Comparison of ENCODE assay signal across 7 mouse cellular contexts in the genomic region with DNA sequence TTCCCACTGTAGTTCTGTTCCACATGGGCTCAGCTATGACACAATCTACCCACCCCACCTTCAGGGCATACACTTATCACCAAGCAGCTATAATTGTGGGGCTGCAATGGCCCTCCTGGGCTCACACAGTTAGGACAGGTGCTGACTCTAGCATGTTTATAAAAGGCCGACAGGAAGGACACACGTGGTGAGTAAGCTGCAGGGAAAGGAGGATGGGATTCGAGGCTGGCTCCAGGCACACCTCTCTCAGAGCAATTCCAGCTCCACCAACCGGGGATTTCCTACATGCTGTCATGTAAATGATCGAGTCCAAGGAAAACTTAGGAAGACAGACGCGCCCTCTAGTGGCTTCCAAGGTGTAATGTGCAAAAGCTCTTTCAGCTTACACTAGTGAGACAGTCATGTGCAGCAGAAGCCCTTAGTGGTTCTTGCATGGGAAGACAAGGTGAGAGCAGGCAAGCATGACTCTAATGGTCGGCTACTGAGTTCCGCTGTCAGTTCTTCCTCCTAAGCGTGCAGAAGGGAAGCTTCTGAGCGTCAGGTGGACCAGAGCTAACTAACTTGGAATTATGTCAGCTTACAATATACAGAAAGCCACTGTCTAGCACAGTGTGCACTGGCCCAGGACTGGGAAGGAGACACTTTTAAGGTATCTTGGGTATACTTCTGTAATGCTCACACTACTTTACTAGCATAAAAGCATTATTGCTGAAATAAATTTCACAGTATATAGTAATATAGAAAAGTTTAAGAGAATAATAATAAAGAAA. TPM values are rescaled to one million over a fixed set of nuclear protein-coding genes. Genes with fewer than 3 reads are reported as not detected.
DNase-seq lines count a peak whose midpoint lies in the region; ATAC-seq lines count a peak whose summit lies in the region.

No protein-coding gene starts in this region.

- H3K27ac ChIP-seq in intestine, embryonic 14.5 days (ENCODE audit: low read depth): no peak overlapping the region

- H3K4me3 ChIP-seq in intestine, embryonic 14.5 days (ENCODE audit: low read depth, low read length): no peak overlapping the region

- H3K4me1 ChIP-seq in intestine, embryonic 14.5 days (replicated peaks; ENCODE audit: control insufficient read depth, insufficient read depth, low read length): no peaks in the 10 kb centered on the region

- H3K9me3 ChIP-seq in intestine, embryonic 14.5 days (ENCODE audit: control insufficient read depth, low read length): no peaks in the 10 kb centered on the region

- WGBS in intestine, embryonic 14.5 days: 30% methylated on average over 11 of the region's 11 CpGs

- H3K4me2 ChIP-seq in intestine, embryonic 14.5 days (ENCODE audit: low read length): no peak overlapping the region

- peak; percentile 78 for DNase-seq in adrenal gland, postnatal 10 days
- peak; percentile 90 for DNase-seq in embryo, embryonic 10.5 days (ENCODE audit: low spot score)
- DNase-seq in gastrocnemius, postnatal 14 days: peak; percentile 65
- peak; percentile 73 for DNase-seq in intestine, embryonic 14.5 days (ENCODE audit: low spot score)
- DNase-seq in left cerebral cortex, postnatal 14 days (ENCODE audit: low spot score in 2 of 2): peak; percentile 80 to 90
- DNase-seq in mesoderm, embryonic 11.5 days (ENCODE audit: low read depth, low spot score): peak; percentile 78
- DNase-seq in skeletal muscle tissue, adult 2 months (ENCODE audit: low read depth, low spot score): peak; percentile 65

- H3K9ac ChIP-seq in intestine, embryonic 14.5 days (ENCODE audit: low read length): no peak overlapping the region

- intact Hi-C loops in gastrocnemius, postnatal 14 days (cut with DNase I; ENCODE audit: low total_unique reads): no loop called here
- intact Hi-C loops in left cerebral cortex, postnatal 14 days (cut with DNase I): no loop called here

- H3K36me3 ChIP-seq in intestine, embryonic 14.5 days (ENCODE audit: control insufficient read depth, insufficient read depth, low read length): peaks cover 72% of the 10 kb centered on the region

- peak; percentile 57 for ATAC-seq in intestine, embryonic 14.5 days (replicated peaks; ENCODE audit: low FRiP score, low TSS enrichment, low read depth)

- H3K27me3 ChIP-seq in intestine, embryonic 14.5 days (replicated peaks; ENCODE audit: control insufficient read depth, insufficient read depth, low read length): no peaks in the 10 kb centered on the region

RNA-seq across cellular contexts. Expression of gene Mettl14, which starts 14.0 kb away (rescaled TPM):
- total RNA-seq in adrenal gland, postnatal 10 days (2021): 10 to 100 TPM; 13.9 to 15.1 TPM
- total RNA-seq in gastrocnemius, postnatal 14 days (2021): 10 to 100 TPM in 1 of 2 experiments, 1 to 10 TPM in 1; 9.5 to 10.4 TPM
- 20.6 and 22.8 TPM in 2 replicates for polyA plus RNA-seq in intestine, embryonic 14.5 days (2014; fragmentation: Nextera tagmentation; extraction: Ambion mirVana)
- 10 to 100 TPM in 1 of 2 experiments, 1 to 10 TPM in 1; 10.0 to 12.2 TPM for total RNA-seq in left cerebral cortex, postnatal 14 days (2021)
